Mouse (Mus musculus): ENCODE results near the gene Pnmal2. TPM values are rescaled to one million over a fixed set of nuclear protein-coding genes. Genes with fewer than 3 reads are reported as not detected.

Gene Pnmal2
- polyA plus RNA-seq (2015; fragmentation: Nextera tagmentation; extraction: Ambion mirVana) = 4.7 and 4.8 TPM in 2 replicates

- TF ChIP-seq EP300 (optimal IDR thresholded peaks at IDR 0.05) = no peak
- no peak for TF ChIP-seq CTCF (IDR thresholded peaks at IDR 0.05; ENCODE audit: low read depth)
- Histone ChIP-seq H3K27ac (replicated peaks) (0 out of 2 replicates have a peak within 1 kb of the TSS, but pooled peaks have one; percentile 30), H3K9ac (ENCODE audit: low read length) (peak within 1 kb of the TSS; percentile 67), H3K4me2 (replicated peaks; ENCODE audit: low read depth) (peak within 1 kb of the TSS; percentile 81), H3K27me3 (ENCODE audit: control insufficient read depth, insufficient read depth, low read length) (no peaks in the 10 kb centered on the region), H3K4me1 (replicated peaks; ENCODE audit: control insufficient read depth, insufficient read depth) (peaks cover 10% of the 10 kb centered on the region), H3K36me3 (ENCODE audit: control insufficient read depth, insufficient read depth, low read length) (no peaks in the 10 kb centered on the region), H3K9me3 (ENCODE audit: control insufficient read depth, low read length) (no peaks in the 10 kb centered on the region), H3K4me3 (ENCODE audit: low read depth, low read length) (peak within 1 kb of the TSS; percentile 56)
- DNase-seq (ENCODE audit: low spot score) = peak; percentile 73
- ATAC-seq (ENCODE audit: low FRiP score, low TSS enrichment) = peak; percentile 77
- 13% methylated on average over 36 of the region's 36 CpGs for WGBS
These were observed at the start of gene Pnmal2 for GRCm38 (mm10) chr7:16944061-16944807. Pnmal2 (plus strand) TSS chr7:16944682.

- Histone ChIP-seq H3K27ac (replicated peaks) (no peak overlapping the region), H3K4me3 (ENCODE audit: low read depth, low read length) (peak overlapping the region; percentile 17; the same call in 1 of the 2 replicates), H3K36me3 (ENCODE audit: control insufficient read depth, insufficient read depth, low read length) (no peaks in the 10 kb centered on the region), H3K4me2 (replicated peaks; ENCODE audit: low read depth) (peak overlapping the region; percentile 37), H3K9ac (ENCODE audit: low read length) (no peak overlapping the region), H3K9me3 (ENCODE audit: control insufficient read depth, low read length) (no peaks in the 10 kb centered on the region), H3K4me1 (replicated peaks; ENCODE audit: control insufficient read depth, insufficient read depth) (no peaks in the 10 kb centered on the region; the same call in 1 of the 2 replicates), H3K27me3 (ENCODE audit: control insufficient read depth, insufficient read depth, low read length) (no peaks in the 10 kb centered on the region)
- DNase-seq (ENCODE audit: low spot score) (peak; percentile 80), ATAC-seq (ENCODE audit: low FRiP score, low TSS enrichment) (peak; percentile 1; the same call in 1 of the 2 replicates)
- 2% methylated on average over 24 of the region's 24 CpGs for WGBS
- TF ChIP-seq EP300 (optimal IDR thresholded peaks at IDR 0.05) = no peak
- TF ChIP-seq CTCF (IDR thresholded peaks at IDR 0.05; ENCODE audit: low read depth) = peak; percentile 92
These were observed 49.5 kb upstream of the Pnmal2 start for GRCm38 (mm10) chr7:16895000-16895399.

- H3K36me3 ChIP-seq (ENCODE audit: control insufficient read depth, insufficient read depth, low read length) = no peaks in the 10 kb centered on the region
- H3K4me3 ChIP-seq (ENCODE audit: low read depth, low read length) = no peak overlapping the region
- ATAC-seq (ENCODE audit: low FRiP score, low TSS enrichment) (no peak), DNase-seq (ENCODE audit: low spot score) (no peak)
- no peaks in the 10 kb centered on the region; the same call in 1 of the 2 replicates for H3K4me1 ChIP-seq (replicated peaks; ENCODE audit: control insufficient read depth, insufficient read depth)
- no peak overlapping the region for H3K27ac ChIP-seq (replicated peaks)
- H3K27me3 ChIP-seq (ENCODE audit: control insufficient read depth, insufficient read depth, low read length) = no peaks in the 10 kb centered on the region
- 34% methylated on average over 10 of the region's 10 CpGs for WGBS
- H3K9me3 ChIP-seq (ENCODE audit: control insufficient read depth, low read length) = no peaks in the 10 kb centered on the region
- H3K9ac ChIP-seq (ENCODE audit: low read length) = no peak overlapping the region
- no peak for TF ChIP-seq EP300 (optimal IDR thresholded peaks at IDR 0.05)
- peak overlapping the region; percentile 37 for H3K4me2 ChIP-seq (replicated peaks; ENCODE audit: low read depth)
These were observed 49.0 kb upstream of the Pnmal2 start for GRCm38 (mm10) chr7:16895511-16895910.

GRCm38 (mm10) chr7:16900526-16900925 lies 44.0 kb upstream of the Pnmal2 start:
- TF ChIP-seq EP300 (optimal IDR thresholded peaks at IDR 0.05) (no peak), CTCF (IDR thresholded peaks at IDR 0.05; ENCODE audit: low read depth) (no peak)
- Histone ChIP-seq H3K4me3 (ENCODE audit: low read depth, low read length) (no peak overlapping the region), H3K9me3 (ENCODE audit: control insufficient read depth, low read length) (no peaks in the 10 kb centered on the region), H3K4me2 (replicated peaks; ENCODE audit: low read depth) (no peak overlapping the region), H3K4me1 (replicated peaks; ENCODE audit: control insufficient read depth, insufficient read depth) (no peaks in the 10 kb centered on the region), H3K36me3 (ENCODE audit: control insufficient read depth, insufficient read depth, low read length) (no peaks in the 10 kb centered on the region), H3K9ac (ENCODE audit: low read length) (no peak overlapping the region), H3K27me3 (ENCODE audit: control insufficient read depth, insufficient read depth, low read length) (no peaks in the 10 kb centered on the region), H3K27ac (replicated peaks) (no peak overlapping the region)
- DNase-seq (ENCODE audit: low spot score) = no peak
- WGBS = 44% methylated on average over 5 of the region's 5 CpGs
- ATAC-seq (ENCODE audit: low FRiP score, low TSS enrichment) = no peak

- no peaks in the 10 kb centered on the region for H3K9me3 ChIP-seq (ENCODE audit: control insufficient read depth, low read length)
- DNase-seq (ENCODE audit: low spot score) (no peak), ATAC-seq (ENCODE audit: low FRiP score, low TSS enrichment) (no peak)
- H3K4me2 ChIP-seq (replicated peaks; ENCODE audit: low read depth) = no peak overlapping the region
- no peaks in the 10 kb centered on the region for H3K36me3 ChIP-seq (ENCODE audit: control insufficient read depth, insufficient read depth, low read length)
- 77% methylated on average over 2 of the region's 2 CpGs for WGBS
- H3K27ac ChIP-seq (replicated peaks) = no peak overlapping the region
- no peaks in the 10 kb centered on the region for H3K27me3 ChIP-seq (ENCODE audit: control insufficient read depth, insufficient read depth, low read length)
- H3K9ac ChIP-seq (ENCODE audit: low read length) = no peak overlapping the region
- TF ChIP-seq CTCF (IDR thresholded peaks at IDR 0.05; ENCODE audit: low read depth) (no peak), EP300 (optimal IDR thresholded peaks at IDR 0.05) (no peak)
- no peak overlapping the region for H3K4me3 ChIP-seq (ENCODE audit: low read depth, low read length)
- 0 out of 2 replicates have a peak, but pooled peaks cover 2% of the 10 kb centered on the region for H3K4me1 ChIP-seq (replicated peaks; ENCODE audit: control insufficient read depth, insufficient read depth)
These were observed 41.0 kb upstream of the Pnmal2 start for GRCm38 (mm10) chr7:16903439-16903955.

GRCm38 (mm10) chr7:16904120-16904675 lies 40.3 kb upstream of the Pnmal2 start:
- Histone ChIP-seq H3K27ac (replicated peaks) (no peak overlapping the region), H3K4me2 (replicated peaks; ENCODE audit: low read depth) (no peak overlapping the region), H3K27me3 (ENCODE audit: control insufficient read depth, insufficient read depth, low read length) (no peaks in the 10 kb centered on the region), H3K4me3 (ENCODE audit: low read depth, low read length) (no peak overlapping the region), H3K36me3 (ENCODE audit: control insufficient read depth, insufficient read depth, low read length) (no peaks in the 10 kb centered on the region), H3K9ac (ENCODE audit: low read length) (no peak overlapping the region), H3K4me1 (replicated peaks; ENCODE audit: control insufficient read depth, insufficient read depth) (0 out of 2 replicates have a peak, but pooled peaks cover 4% of the 10 kb centered on the region), H3K9me3 (ENCODE audit: control insufficient read depth, low read length) (no peaks in the 10 kb centered on the region)
- no peak for TF ChIP-seq EP300 (optimal IDR thresholded peaks at IDR 0.05)
- no peak for TF ChIP-seq CTCF (IDR thresholded peaks at IDR 0.05; ENCODE audit: low read depth)
- DNase-seq (ENCODE audit: low spot score) (no peak), ATAC-seq (ENCODE audit: low FRiP score, low TSS enrichment) (no peak)
- 50% methylated on average over 7 of the region's 10 CpGs for WGBS

Data from stomach, postnatal 0 days (tissue).